Mouse (Mus musculus) myocyte (in vitro differentiated cells): Measurements from ENCODE around the gene Nrn1l. TPM values are rescaled to one million over a fixed set of nuclear protein-coding genes. Genes with fewer than 3 reads are reported as not detected.

Experiments used
- H3K27me3 ChIP-seq: one replicate; pipeline ENCODE4 v1.6.1; 2011; ENCODE audit not compliant: control insufficient read depth, insufficient read depth, insufficient read length
- H3K36me3 ChIP-seq: one replicate; pipeline ENCODE4 v1.6.1; 2011; ENCODE audit not compliant: control insufficient read depth, insufficient read depth
- H3K4me2 ChIP-seq: one replicate; pipeline ENCODE4 v1.6.1; 2011; ENCODE audit warnings: low read depth, control low read depth
- H3K4me3 ChIP-seq: one replicate; pipeline ENCODE4 v1.5.1; 2011; ENCODE audit warnings: mild to moderate bottlenecking, control low read depth, moderate library complexity
- H3K79me2 ChIP-seq: one replicate; pipeline ENCODE4 v1.6.1; 2011; ENCODE audit not compliant: control insufficient read depth, insufficient read depth
- H3ac ChIP-seq: one replicate; pipeline ENCODE4 v1.6.1; 2011; ENCODE audit not compliant: control insufficient read depth, insufficient read length
- CEBPB ChIP-seq: IDR thresholded peaks from 2 replicates; pipeline ENCODE4 v1.6.1; 2011; ENCODE audit warnings: mild to moderate bottlenecking, moderate library complexity; ENCODE audit not compliant: poor library complexity, insufficient read depth, severe bottlenecking
- E2F4 ChIP-seq: IDR thresholded peaks from one replicate; pipeline ENCODE4 v1.6.1; 2011; ENCODE audit warnings: mild to moderate bottlenecking, control low read depth, moderate library complexity; ENCODE audit not compliant: insufficient read depth
- MAX ChIP-seq: IDR thresholded peaks from one replicate; pipeline ENCODE4 v1.6.1; 2011; ENCODE audit warnings: low read depth, mild to moderate bottlenecking, control low read depth
- MYOD1 ChIP-seq, 3 experiments: IDR thresholded peaks; one replicate each; pipeline ENCODE4 v1.6.1; 2011; ENCODE audit warnings: control low read depth in 2 of 3, low read depth in 2 of 3, mild to moderate bottlenecking in 2 of 3, moderate library complexity in 1 of 3; ENCODE audit not compliant: insufficient read length in 2 of 3, control insufficient read depth in 1 of 3
- MYOG ChIP-seq, 3 experiments: IDR thresholded peaks; one replicate each; pipeline ENCODE4 v1.6.1; 2011; ENCODE audit warnings: control low read depth in 2 of 3, low read depth in 2 of 3, mild to moderate bottlenecking in 2 of 3; ENCODE audit not compliant: insufficient read length in 2 of 3, control insufficient read depth in 1 of 3, insufficient read depth in 1 of 3
- POLR2A ChIP-seq: IDR thresholded peaks from one replicate; pipeline ENCODE4 v1.6.1; 2011; ENCODE audit warnings: low read depth, mild to moderate bottlenecking, control low read depth, moderate library complexity; ENCODE audit not compliant: insufficient read length
- POLR2AphosphoS2 ChIP-seq: IDR thresholded peaks from one replicate; pipeline ENCODE4 v1.6.1; 2011; ENCODE audit warnings: low read depth, control low read depth; ENCODE audit not compliant: insufficient read length
- REST ChIP-seq: IDR thresholded peaks from one replicate; pipeline ENCODE4 v1.6.1; 2011; ENCODE audit warnings: mild to moderate bottlenecking, control low read depth, moderate library complexity; ENCODE audit not compliant: insufficient read depth, insufficient read length
- SRF ChIP-seq: IDR thresholded peaks from one replicate; pipeline ENCODE4 v1.6.1; 2011; ENCODE audit warnings: low read depth; ENCODE audit not compliant: control insufficient read depth, insufficient read length
- TCF12 ChIP-seq: IDR thresholded peaks from one replicate; pipeline ENCODE4 v1.6.1; 2011; ENCODE audit warnings: mild to moderate bottlenecking, control low read depth; ENCODE audit not compliant: poor library complexity, insufficient read depth, severe bottlenecking
- TCF3 ChIP-seq: IDR thresholded peaks from one replicate; pipeline ENCODE4 v1.6.1; 2011; ENCODE audit warnings: low read depth, control low read depth; ENCODE audit not compliant: insufficient read length
- USF1 ChIP-seq: IDR thresholded peaks from one replicate; pipeline ENCODE4 v1.6.1; 2011; ENCODE audit warnings: low read depth, mild to moderate bottlenecking, control low read depth, moderate library complexity
- polyA plus RNA-seq: library from polyadenylated mRNA; unstranded; fragments of >200 nt; fragmentation: generic; extraction: Trizol; gene quantifications from one replicate; pipeline ENCODE4 v1.2.1, GENCODE M21; 2012; ENCODE audit warnings: missing spikeins

The Nrn1l gene
- polyA plus RNA-seq, 1 experiment, result 0.36 TPM

DNA sequence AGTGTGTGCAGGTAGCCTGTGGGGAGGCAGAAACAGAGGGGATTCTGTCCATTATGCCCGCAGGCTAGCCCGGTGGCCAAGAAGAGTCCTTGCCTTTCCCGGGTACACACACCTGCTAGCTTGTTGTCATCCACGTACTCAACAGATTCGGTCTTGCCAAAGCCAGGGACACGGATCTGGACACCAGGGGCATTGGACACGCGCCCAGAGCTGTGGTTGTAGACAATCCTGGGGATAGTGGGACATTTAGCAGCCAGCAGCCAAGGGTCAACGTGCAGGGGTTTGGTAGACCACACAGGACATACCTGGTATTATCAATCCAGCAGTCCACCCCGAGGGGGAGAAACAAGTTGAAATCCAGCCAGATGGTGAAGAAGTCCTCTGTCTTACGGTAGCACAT is 48.7 kb downstream of the Nrn1l start:
- Histone ChIP-seq H3ac (no peak overlapping the region), H3K36me3 (no peaks in the 10 kb centered on the region), H3K27me3 (no peaks in the 10 kb centered on the region), H3K4me3 (no peak overlapping the region), H3K4me2 (no peak overlapping the region), H3K79me2 (no peaks in the 10 kb centered on the region)
- TF ChIP-seq CEBPB, result no peak
- TF ChIP-seq MYOD1 (IDR thresholded peaks at IDR 0.05; ENCODE audit: control insufficient read depth in 1 of 3, insufficient read length in 2 of 3, low read depth in 2 of 3), result no peak
- TF ChIP-seq TCF12, result no peak
- no peak for TF ChIP-seq REST
- TF ChIP-seq SRF, result no peak
- no peak for TF ChIP-seq TCF3
- TF ChIP-seq E2F4, result no peak
- TF ChIP-seq POLR2AphosphoS2, result no peak
- TF ChIP-seq USF1, result no peak
- TF ChIP-seq MAX, result no peak
- TF ChIP-seq MYOG (IDR thresholded peaks at IDR 0.05; ENCODE audit: control insufficient read depth in 1 of 3, insufficient read depth in 1 of 3, insufficient read length in 2 of 3, low read depth in 2 of 3), result no peak
- TF ChIP-seq POLR2A, result no peak

DNA sequence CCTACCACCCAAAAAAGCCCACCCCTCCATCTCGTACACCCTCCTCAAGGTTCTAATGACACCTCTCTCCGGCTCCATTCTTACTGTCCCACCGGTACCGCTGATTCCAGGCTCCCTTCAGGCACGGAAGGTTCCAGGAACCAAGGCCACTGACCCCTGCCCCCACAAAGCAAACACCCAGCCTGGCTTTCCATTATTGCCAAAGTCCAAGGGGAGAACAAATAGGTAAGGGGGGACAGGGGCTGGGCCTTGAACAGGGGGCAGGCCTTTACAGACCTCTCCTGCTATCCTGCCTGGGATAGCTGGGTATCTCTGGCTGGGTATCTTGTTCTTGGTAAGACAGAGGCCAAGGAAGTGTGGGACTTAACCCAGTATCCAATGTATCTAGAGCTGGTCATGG is 49.2 kb downstream of the Nrn1l start:
- Histone ChIP-seq H3K36me3 (peaks cover 3% of the 10 kb centered on the region), H3K4me3 (no peak overlapping the region), H3K27me3 (no peaks in the 10 kb centered on the region), H3K79me2 (no peaks in the 10 kb centered on the region), H3K4me2 (no peak overlapping the region), H3ac (no peak overlapping the region)
- TF ChIP-seq CEBPB, result no peak
- peak; percentile 7 for TF ChIP-seq POLR2AphosphoS2

DNA sequence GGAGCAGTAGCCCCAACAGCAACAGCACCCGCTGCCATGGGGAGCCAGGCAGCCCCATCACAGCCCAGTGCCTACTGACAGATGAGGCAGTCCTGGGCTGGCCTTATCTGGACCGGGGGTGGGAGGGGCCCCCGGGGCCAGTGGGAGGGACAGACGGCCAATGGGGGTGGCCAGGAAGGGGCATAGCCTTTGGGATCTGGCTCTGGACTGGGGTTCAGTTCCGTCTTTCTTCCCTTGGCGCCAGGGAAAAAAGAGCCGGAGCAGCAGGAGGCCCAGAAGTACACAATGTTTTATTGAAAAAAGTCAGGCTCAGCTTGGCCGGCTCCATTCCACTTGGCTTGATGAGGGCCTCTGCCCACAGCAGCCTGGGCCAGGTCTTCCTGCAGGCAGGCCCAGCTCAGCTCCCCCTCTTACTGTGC is 50.0 kb downstream of the Nrn1l start, which contains the start of gene Lcat:
Gene Lcat (minus strand): TSS at position 62 of the 419 bp plus-strand sequence.
- no peaks in the 10 kb centered on the region for H3K27me3 ChIP-seq
- TF ChIP-seq POLR2AphosphoS2 (no peak), CEBPB (no peak), POLR2A (no peak), MYOG (IDR thresholded peaks at IDR 0.05; ENCODE audit: control insufficient read depth in 1 of 3, insufficient read depth in 1 of 3, insufficient read length in 2 of 3, low read depth in 2 of 3) (no peak), E2F4 (no peak), USF1 (no peak), TCF12 (no peak), MYOD1 (IDR thresholded peaks at IDR 0.05; ENCODE audit: control insufficient read depth in 1 of 3, insufficient read length in 2 of 3, low read depth in 2 of 3) (no peak)
- peaks cover 3% of the 10 kb centered on the region for H3K36me3 ChIP-seq
- no peak within 1 kb of the TSS for H3K4me2 ChIP-seq
- no peaks in the 10 kb centered on the region for H3K79me2 ChIP-seq
- no peak within 1 kb of the TSS for H3K4me3 ChIP-seq
- H3ac ChIP-seq, result no peak within 1 kb of the TSS

Other genes starting within 250 kb of the Nrn1l start
- 0.23 TPM for gene Carmil2, start 207.3 kb upstream of the Nrn1l start, polyA plus RNA-seq
- gene Acd, start 192.5 kb upstream of the Nrn1l start, polyA plus RNA-seq, result 20.4 TPM
- gene Pard6a, start 192.4 kb upstream of the Nrn1l start, polyA plus RNA-seq, result 32.1 TPM
- 0.08 TPM for gene 4933405L10Rik, start 185.9 kb upstream of the Nrn1l start, polyA plus RNA-seq
- 21.6 TPM for gene Enkd1, start 185.4 kb upstream of the Nrn1l start, polyA plus RNA-seq
- 5.0 TPM for gene Gfod2, start 134.9 kb upstream of the Nrn1l start, polyA plus RNA-seq
- gene Ranbp10, start 66.2 kb upstream of the Nrn1l start, polyA plus RNA-seq, result 15.6 TPM
- gene Tsnaxip1, start 65.8 kb upstream of the Nrn1l start, polyA plus RNA-seq, result 0.10 TPM
- gene Cenpt, start 40.3 kb upstream of the Nrn1l start, polyA plus RNA-seq, result 20.4 TPM
- 49.0 TPM for gene Thap11, start 38.4 kb upstream of the Nrn1l start, polyA plus RNA-seq
- gene Nutf2, start 33.0 kb upstream of the Nrn1l start, polyA plus RNA-seq, result 141 TPM
- gene Edc4, start 12.7 kb upstream of the Nrn1l start, polyA plus RNA-seq, result 33.2 TPM
- gene Pskh1, start 6.9 kb downstream of the Nrn1l start, polyA plus RNA-seq, result 16.1 TPM
- 0.14 TPM for gene Ctrl, start 40.3 kb downstream of the Nrn1l start, polyA plus RNA-seq
- gene Psmb10, start 44.9 kb downstream of the Nrn1l start, polyA plus RNA-seq, result 60.0 TPM
- 1.1 TPM for gene Lcat, start 49.8 kb downstream of the Nrn1l start, polyA plus RNA-seq
- gene Slc12a4, start 72.5 kb downstream of the Nrn1l start, polyA plus RNA-seq, result 95.7 TPM
- not detected for gene Dpep3, start 85.9 kb downstream of the Nrn1l start, polyA plus RNA-seq
- 30.4 TPM for gene Dus2, start 97.8 kb downstream of the Nrn1l start, polyA plus RNA-seq
- not detected for gene Dpep2nb, start 112.4 kb downstream of the Nrn1l start, polyA plus RNA-seq
- 20.6 TPM for gene Ddx28, start 118.3 kb downstream of the Nrn1l start, polyA plus RNA-seq
- 11.8 TPM for gene Nfatc3, start 165.3 kb downstream of the Nrn1l start, polyA plus RNA-seq
- gene Esrp2, start 243.4 kb downstream of the Nrn1l start, polyA plus RNA-seq, result 0.17 TPM